Mouse (Mus musculus) right cerebral cortex, postnatal 14 days (tissue): ENCODE measurements around the gene Casc3.

Experiments
- DNase-seq: peaks from one replicate; pipeline ENCODE4 v3.0.0; 2022

Gene Casc3

DNA sequence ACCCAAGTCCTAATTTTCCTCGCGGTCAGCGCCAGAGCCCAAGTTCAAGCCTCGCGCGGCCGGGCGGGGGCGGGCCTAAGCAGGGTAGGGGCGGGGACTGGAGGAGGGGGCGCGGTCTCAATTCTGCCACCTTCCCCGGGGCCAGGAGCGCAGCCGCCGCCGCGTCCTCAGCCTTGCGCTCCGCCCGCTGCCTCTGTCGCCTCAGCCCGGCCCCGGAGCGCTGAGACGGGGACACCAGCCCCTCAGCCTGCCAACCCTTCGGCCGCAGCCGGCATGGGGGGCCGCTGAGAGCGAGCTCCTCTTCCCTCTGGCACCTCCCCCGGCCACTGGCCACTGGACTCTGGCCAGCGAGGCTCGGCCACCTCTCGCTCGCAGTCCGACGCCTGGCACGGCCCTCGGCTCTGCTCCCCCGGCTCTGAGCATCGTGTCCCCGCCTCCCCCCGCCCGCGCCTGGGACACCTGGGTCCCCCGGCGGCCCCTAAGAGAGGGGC is 32.0 kb downstream of the Casc3 start, which contains the start of gene Rapgefl1:
TSS of gene Rapgefl1 (plus strand) at position 135 of the 491 bp plus-strand sequence.
- DNase-seq, result peak; percentile 83

DNA sequence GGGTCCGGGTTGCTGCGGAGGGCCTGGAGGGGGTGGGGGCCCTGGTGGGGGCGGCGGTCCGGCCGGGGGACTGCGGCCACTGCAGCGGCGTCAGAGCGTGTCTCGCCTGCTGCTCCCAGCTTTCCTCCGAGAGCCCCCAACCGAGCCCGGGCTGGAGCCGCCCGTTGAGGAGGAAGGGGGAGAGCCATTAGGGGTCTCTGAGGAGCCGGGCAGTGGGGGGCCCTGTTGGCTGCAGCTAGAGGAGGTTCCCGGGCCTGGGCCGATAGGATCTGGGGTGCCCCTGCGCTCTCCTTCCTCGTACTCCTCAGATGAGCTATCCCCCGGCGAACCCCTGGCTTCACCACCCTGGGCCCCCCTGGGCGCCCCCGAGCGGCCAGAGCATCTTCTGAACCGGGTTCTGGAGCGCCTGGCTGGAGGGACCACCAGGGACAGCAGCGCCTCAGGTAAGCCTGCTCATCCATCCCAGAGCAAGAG is 32.6 kb downstream of the Casc3 start:
- peak; percentile 46 for DNase-seq

DNA sequence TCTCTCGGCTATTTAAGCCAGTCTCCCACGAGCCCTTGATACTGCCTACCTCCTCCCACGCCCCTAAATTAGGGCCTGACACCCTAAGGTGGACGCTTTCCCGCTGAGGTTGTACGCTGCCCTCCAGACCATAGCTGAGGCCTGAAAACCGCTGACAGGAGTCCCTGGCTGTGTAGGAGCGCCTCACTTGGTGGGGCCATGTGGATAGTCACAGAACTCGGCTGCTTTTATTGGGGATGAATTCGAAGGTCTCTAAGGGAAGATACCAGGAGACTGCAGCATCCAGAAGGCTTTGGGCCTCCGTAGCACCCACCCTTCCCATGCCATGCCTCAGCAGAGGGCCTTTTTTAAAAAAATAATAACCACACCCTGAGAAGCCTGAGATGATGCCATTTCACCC is 33.2 kb downstream of the Casc3 start:
- DNase-seq, result no peak

DNA sequence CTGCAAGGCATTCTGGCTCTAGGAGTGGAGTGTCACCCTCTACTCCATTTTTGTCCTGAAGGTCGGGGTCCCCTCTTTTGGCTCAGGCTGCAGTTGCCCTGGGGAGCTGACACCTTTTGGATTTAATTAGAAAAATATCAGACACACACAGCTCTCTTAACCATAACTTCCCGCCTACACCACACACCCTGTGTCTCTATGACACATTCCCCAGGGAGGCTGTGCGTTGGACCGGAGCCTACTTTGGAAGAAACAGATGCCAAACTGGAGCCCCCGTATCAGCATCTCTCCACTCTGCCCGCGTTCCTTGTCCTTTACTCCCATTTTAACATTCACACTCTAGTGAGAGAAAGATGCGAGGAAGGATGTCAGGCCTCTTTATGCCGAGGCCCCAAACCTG is 33.8 kb downstream of the Casc3 start:
- DNase-seq, result peak; percentile 65

DNA sequence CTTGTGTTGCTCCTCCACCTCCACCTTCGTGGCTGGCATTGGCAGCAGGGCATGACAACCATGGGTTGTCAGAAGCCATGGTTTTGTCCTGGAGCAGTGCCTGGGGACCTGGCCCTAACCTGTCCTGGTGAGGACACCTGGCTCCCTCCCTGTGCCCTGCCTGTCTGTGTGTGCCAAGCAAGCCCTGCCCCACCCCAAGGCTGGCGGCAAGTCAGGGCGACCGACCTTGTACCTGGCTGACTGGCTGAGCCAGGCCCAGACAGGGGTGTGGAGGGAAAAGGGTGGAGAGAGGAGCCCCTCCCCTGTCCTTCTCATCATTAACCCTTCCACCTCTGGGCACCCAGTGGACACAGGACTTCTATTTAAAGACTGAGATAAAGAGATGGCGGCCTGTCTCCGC is 34.7 kb downstream of the Casc3 start:
- DNase-seq, result no peak

DNA sequence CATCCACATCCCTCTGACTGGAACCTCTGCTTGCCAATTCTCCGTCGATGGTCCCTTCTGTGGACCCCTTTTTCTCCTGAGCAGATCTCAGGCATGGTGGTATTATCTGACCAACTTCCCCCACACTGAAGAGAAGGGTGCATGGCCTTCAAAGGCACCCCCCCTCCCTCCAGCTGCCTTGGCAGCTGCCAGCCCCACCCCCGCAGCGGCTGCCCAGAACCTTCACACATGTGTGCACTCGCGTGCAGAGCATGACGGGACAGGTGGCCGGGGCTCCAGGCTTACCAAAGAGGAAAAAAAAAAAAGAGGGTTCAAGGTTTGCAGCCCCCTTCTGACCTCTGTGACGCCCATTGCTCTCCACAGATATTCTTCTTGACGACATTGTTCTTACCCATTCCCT is 35.2 kb downstream of the Casc3 start:
- DNase-seq, result no peak

DNA sequence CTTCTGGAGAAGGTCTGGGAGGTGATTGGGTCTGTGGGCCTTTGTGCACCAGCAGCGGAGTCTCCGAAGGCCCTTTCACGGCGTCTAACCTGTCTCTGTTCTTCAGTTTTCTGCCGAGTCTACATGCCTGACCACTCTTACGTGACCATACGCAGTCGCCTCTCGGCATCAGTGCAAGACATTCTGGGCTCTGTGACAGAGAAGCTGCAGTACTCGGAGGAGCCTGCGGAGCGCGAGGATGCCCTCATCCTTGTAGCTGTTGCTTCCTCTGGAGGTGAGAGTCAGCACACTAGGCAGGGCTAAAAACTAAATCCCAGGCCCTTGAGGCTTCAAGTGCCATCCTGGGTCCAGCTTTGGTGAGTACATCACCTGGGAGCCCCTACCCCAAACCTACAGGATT is 41.3 kb downstream of the Casc3 start:
- no peak for DNase-seq

DNA sequence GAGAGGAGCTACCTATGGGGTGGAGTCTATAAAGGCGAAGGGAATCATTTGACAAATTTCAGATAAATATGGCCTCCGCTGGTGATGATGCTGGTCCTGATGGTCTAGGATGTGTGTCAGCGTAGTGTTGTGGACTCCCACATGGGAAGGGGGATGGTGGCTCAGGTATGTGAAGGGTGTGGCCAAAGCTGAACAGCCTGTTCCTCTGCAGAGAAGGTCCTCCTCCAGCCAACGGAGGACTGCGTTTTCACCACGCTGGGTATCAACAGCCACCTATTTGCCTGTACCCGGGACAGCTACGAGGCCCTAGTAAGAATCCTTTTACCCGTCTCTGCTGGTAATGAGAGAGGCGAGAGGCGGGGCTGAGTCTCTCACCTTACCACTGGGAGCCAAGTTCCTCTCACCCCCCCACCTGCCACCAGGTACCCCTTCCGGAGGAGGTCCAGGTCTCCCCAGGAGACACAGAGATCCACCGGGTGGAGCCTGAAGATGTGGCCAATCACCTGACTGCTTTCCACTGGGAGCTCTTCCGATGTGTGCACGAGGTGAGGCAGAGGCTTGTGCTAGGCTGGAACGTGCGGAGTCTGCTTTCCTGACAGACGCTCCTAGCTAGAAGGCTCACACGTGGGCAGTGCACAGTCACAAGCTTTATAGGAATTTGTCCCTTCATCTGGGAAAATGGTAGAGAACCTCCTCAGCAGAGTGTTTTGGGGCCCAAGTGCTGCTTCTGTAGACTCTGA is 42.3 kb downstream of the Casc3 start:
- no peak for DNase-seq

DNA sequence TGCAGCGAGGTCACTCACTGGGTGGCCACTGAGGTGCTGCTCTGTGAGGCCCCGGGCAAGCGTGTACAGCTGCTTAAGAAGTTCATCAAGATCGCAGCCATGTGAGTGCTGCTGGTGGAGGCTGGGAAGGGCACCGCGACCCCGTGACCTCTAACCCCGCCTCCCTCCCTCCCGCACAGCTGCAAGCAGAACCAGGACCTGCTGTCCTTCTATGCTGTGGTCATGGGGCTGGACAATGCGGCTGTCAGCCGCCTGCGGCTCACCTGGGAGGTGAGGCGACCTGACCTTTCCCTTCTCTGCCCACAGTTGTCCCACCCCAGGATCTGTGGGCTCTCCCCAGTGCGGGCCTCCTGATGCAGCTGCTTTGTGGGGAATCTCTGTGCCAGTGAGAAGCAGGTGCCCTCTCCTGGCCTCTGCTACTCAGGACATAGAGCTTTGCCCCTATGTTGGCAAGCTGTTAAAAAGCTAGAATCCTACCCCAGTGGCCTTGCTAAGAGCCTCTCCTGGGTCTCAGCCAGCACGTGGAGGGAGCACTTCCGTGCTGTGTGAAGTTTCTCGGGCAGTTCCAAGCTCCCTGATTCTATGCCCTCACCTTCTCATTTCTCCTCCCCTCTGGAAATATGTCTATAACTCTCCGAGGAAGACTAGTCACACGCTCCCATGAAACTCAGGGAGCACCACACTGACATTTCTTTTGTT is 44.6 kb downstream of the Casc3 start:
- DNase-seq, result no peak

DNA sequence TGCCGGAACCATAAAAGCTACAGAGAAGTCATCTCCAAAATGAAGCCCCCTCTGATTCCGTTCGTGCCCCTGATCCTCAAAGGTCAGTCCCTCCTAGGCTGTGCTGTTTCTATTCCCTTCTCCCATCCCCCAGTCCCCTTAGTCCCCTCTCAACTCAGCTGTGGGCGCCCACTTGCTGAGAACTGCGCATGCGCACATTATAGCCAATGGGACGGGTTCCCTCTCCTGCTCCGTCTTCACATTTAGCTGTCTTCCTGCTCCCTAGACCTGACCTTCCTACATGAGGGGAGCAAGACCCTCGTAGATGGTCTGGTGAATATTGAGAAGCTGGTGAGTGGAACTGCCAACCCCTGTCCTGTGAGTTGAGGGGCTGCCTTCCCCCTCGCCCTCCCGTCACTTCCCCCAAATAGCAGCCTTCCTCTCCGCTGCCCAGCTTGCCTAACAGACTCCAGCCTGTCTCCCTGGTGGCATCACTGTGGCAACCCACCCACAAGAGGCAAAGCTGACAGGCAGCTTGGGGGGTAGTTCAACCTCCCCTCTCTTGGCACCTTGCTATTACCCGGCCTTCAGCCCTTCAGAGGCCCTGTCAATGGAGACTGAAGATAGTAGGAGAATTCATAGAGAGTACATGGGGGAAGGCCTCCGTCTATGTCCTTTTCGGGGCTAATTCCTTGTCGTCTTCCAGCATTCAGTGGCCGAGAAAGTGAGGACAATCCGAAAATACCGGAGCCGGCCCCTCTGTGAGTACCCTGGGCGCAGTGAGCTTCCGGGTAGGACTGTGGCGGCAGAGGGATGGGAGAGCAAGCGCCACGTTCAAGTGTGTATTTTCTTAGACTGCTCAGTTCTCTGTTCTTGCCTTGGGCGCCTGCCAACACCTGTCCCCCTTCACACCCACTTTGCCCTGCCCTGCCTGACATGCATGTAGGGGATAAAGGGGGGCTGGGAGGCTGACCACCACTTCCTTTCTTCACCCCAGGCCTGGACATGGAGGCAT is 45.7 kb downstream of the Casc3 start:
- DNase-seq, result peak; percentile 56

DNA sequence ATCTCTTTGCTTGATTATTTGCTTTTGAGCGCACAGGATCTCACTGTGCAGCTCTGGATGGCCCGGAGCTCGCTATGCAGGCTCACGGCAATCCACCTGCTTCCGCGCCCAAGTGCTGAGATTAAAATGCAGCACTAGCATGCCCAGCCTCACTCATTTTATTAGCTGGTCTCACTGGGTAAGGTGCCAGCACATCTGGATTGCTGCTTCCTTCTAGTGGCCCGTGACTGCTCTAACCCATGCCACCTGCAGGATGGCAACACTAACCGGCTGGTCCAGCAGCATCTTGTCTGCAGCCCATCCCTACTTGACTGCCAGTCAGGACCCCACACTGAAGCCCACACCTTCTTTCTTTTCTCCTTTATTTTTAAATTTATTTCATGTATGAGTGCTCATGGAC is 49.4 kb downstream of the Casc3 start:
- DNase-seq, result no peak

DNA sequence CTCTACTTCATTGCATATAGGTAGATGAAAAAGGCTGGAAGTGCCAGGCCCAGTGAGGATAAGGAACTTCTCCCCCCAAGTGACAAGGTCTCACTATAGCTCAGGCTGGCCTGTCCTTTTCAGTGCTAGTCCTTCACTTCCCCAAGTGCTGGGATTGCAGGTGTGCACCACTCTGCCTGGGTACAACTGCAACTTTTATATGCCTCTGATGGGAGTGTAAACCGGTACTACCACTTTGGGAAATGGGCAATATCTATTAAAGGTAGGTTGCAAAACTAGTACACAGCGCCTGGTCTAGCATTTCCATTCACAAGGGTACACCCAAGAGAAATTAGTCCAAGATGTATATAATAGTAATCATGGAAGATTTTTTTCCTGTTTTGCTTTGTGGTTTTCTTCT is 50.0 kb downstream of the Casc3 start:
- no peak for DNase-seq

DNA sequence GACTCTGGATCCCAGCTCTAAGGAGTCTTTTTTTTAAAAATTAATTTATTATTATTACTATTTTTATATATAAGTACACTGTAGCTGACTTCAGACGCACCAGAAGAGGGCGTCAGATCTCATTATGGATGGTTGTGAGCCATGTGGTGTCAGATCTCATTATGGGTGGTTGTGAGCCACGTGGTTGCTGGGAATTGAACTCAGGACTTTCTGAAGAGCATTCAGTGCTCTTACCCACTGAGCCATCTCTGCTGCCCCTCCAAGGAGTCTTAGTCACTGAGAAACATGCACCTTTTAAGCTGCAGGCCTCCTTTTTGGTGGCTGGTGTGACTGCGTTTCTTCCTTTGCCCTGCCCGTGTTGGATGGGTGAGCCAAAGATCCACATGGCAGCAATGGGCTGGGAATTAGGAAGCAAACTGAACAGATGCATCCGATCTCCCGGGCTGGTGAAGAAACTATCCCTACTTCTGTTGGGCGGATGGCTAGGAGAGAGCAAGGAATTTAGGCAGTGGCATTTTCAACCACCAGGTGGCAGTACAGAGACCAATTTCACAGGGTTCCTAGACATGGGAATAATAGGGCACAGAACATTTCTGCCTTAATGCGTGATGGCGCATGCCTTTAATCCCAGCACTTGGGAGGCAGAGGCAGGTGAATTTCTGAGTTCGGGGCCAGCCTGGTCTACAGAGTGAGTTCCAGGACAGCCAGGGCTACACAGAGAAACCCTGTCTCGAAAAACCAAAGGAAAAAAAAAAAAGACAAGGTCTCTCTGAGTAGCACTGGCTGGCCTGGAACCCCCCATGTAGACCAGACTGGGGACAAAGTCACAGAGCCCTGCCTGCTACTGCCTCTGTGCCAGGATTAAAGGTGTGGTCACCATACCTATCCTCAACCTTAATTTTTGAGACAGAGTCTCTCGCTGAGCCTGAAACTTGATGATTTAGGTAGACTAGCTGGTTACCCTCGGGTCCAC is 54.3 kb downstream of the Casc3 start:
- peak; percentile 85 for DNase-seq

DNA sequence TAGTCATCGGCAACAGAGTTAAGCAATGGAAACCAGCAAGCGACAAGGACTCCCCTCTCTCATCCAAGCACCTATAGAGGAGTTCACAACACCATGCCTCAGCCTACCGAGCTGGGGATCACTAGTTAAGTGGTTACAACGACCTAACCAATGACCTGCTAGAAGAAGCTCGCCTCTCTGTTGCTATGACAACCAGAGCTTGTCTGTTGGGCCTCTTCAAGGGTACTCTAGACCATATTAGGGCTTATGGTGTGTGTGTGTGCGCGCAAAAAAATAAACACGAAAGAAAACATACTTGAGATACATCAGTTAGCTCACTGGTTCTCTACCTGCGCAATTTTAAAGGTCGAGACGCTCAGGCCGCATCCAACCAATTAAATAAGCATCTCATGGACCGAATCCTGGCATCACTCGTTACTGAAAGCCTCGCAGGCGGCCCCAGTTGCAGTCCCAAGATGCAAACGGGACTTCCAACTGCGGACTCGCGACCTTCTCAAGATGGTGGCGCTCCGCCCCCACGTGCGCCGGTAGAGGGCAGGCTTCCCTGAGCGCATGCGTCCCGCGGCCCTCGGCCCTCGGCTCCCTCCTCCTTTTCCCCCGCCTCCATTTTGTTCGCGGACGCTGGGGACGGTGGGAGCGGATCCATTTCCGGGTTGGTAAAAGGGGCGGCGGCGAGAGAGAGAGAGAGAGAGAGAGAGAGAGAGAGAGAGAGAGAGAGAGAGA is 58.5 kb downstream of the Casc3 start, which contains the start of gene Wipf2:
TSS of gene Wipf2 (plus strand) at position 611 of the 723 bp plus-strand sequence.
- DNase-seq, result peak; percentile 97

DNA sequence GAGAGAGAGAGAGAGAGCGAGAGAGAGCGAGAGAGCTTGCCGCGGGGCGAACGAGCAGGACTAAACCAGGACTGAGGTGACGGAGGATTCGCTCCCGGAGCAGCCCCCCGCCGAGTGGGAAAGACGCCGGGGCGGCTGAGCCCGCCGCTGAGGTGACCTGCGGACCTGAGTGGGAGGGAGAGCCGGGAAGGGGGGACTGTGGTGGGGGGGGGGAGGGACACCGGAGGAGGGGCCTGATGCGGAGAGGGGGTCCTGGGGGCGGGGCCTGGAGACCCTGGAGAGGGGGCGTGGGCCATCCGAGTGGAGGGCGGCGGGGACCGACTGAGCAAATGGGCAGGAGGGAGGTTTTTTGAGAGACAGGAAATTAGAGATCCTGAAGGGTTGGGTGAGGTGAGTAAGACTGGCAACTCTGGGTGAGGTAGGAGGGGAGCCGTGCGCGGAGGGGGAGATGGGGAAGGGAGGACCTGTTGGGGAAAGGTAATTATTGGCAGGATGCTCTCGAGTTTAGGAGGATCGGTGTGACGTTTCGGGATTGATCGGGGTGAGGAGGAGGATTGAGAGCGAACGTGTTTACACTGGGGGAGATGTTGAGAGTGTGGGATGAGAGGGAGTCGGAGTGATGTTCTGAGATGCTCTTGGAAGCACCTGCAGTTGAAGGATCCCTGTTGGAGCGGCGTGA is 59.2 kb downstream of the Casc3 start:
- peak; percentile 54 for DNase-seq

DNA sequence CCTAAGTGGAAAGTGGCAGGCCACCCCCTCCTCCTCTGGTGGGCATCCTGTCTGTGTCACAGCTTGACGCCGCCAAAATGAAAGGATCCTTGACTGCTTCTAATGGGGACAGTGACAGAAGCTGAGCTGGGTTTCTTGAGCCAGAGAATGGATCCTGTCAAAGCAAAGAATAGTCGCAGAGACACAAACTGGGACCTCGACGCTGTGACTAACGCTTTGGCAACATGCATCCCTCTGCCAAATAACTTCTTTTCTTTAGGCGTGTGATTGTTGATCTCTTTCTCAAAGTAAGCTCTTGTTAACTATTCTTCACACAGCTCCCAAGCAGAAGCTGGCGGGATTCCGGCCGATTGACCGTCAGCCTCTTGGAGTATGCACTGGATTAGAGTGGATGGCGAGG is 62.6 kb downstream of the Casc3 start:
- no peak for DNase-seq

DNA sequence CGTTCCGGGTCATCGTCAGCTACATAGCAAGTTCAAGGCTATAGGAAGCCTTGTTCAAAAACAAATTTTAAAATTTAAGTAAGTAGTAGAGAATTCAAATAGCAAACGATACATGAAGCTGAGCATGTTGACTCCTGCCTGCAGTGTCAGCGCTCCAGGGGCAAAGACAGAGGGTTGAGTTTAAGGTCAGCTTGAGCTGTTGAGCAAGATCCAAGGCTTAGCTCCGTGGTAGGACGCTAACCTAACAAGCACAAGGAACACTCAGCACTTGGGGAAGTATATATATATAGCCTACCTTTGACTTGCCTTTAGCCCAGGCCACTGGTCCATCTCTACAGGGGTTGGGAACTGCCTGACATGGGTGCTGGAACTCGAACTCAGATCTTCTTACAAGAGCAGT is 65.2 kb downstream of the Casc3 start:
- DNase-seq, result no peak

DNA sequence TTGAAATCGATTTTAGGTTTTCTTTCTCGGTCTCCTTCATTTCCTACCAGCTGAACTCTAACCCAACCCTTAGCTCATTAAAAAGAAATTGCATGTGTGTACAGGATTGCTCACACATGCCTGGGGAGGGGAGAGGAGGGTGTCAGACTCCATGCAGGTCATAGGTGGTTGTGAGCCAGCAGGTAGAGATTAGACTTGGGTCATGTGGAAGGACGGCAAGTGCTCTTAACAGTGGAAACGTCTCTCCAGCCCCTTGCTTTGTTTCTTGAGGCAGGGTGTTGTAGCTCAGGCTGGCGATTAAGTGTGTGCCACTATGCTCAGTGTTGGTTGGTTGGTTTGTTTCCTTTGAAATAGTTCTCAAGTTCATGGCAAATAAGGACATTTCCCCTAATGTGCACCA is 66.1 kb downstream of the Casc3 start:
- no peak for DNase-seq

DNA sequence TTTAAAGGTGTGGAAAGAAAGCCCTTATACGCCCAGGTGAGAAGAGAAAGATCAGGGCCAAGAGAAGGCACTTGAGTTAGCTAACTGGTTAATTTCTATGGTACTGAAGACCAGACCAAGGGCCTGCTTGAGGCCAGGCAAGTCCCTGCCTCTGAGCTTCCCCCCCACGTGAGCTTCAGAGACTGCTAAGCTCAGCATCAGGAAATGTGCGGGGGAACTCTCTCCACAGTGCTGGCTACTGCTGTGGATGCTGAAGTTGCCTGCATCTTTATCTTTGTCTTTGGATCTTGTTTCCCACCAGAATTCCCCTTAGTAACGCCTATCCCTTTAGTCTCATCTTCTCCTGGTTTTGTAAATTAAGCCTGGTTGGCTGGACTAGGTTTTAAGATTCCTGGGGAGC is 66.7 kb downstream of the Casc3 start:
- DNase-seq, result no peak

DNA sequence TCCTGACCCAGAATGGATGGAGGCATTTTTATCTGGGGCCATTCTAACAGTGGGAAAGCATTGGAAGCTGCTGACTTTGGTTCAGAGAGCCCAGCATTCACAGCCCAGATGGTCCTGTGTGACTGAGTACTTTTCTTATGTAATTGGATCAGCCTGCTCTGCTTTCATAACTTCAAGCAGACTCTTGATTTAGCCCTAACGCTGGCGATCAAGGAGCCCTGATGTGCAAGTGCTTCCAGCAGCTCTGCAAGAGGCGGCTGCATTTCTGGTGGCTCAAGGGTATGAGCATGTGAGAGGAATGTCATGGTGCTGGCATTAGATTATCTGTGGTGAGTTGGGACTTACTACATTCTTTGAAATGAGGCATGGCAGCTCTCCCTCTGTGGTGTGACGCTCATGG is 67.3 kb downstream of the Casc3 start:
- DNase-seq, result peak; percentile 33
